Mouse (Mus musculus) ES-Bruce4 (cell line): Measurements from ENCODE around the gene Igflr1. TPM values are rescaled to one million over a fixed set of nuclear protein-coding genes. Genes with fewer than 3 reads are reported as not detected.

ENCODE experiments used
- H3K27ac ChIP-seq: 2 replicates; pipeline ENCODE4 v1.5.1; 2012; ENCODE audit warnings: low read length, inconsistent platforms; ENCODE audit not compliant: insufficient read depth
- H3K27me3 ChIP-seq: 2 replicates; pipeline ENCODE4 v1.6.1; 2012; ENCODE audit warnings: mild to moderate bottlenecking, low read length, inconsistent platforms; ENCODE audit not compliant: control insufficient read depth, poor library complexity, insufficient read depth, severe bottlenecking
- H3K36me3 ChIP-seq: 2 replicates; pipeline ENCODE4 v1.6.1; 2012; ENCODE audit warnings: inconsistent platforms, mild to moderate bottlenecking, low read length, moderate library complexity; ENCODE audit not compliant: control insufficient read depth, poor library complexity, insufficient read depth, severe bottlenecking
- H3K4me1 ChIP-seq: one replicate; pipeline ENCODE4 v1.8.1; 2011; ENCODE audit warnings: low read length; ENCODE audit not compliant: control insufficient read depth, insufficient read depth
- H3K4me3 ChIP-seq: 2 replicates; pipeline ENCODE4 v1.5.1; 2011; ENCODE audit warnings: low read depth, mild to moderate bottlenecking, low read length
- H3K9ac ChIP-seq: 2 replicates; pipeline ENCODE4 v1.6.1; 2012; ENCODE audit warnings: low read depth, mild to moderate bottlenecking, inconsistent platforms; ENCODE audit not compliant: poor library complexity, severe bottlenecking
- H3K9me3 ChIP-seq: replicated peaks from 2 replicates; pipeline ENCODE4 v1.6.1; 2012; ENCODE audit warnings: mild to moderate bottlenecking, low read length, inconsistent platforms; ENCODE audit not compliant: control insufficient read depth, poor library complexity, insufficient read depth, severe bottlenecking
- CTCF ChIP-seq: IDR thresholded peaks from one replicate; pipeline ENCODE4 v1.8.1; 2011; ENCODE audit warnings: low read depth, low read length
- EP300 ChIP-seq: IDR thresholded peaks from 2 replicates; pipeline ENCODE4 v1.6.1; 2011; ENCODE audit warnings: low read depth, low read length; ENCODE audit not compliant: insufficient read depth
- POLR2A ChIP-seq: IDR thresholded peaks from one replicate; pipeline ENCODE4 v1.8.1; 2011; ENCODE audit warnings: low read length; ENCODE audit not compliant: insufficient read depth
- polyA plus RNA-seq: library from polyadenylated mRNA; stranded (reverse); fragments of >200 nt; gene quantifications from 2 replicates; pipeline ENCODE4 v1.2.4, GENCODE M21; 2011; ENCODE audit warnings: low read depth; ENCODE audit not compliant: missing spikeins, insufficient read depth, insufficient read length

Igflr1 gene
- polyA plus RNA-seq, 1 experiment = 0.72 TPM

DNA sequence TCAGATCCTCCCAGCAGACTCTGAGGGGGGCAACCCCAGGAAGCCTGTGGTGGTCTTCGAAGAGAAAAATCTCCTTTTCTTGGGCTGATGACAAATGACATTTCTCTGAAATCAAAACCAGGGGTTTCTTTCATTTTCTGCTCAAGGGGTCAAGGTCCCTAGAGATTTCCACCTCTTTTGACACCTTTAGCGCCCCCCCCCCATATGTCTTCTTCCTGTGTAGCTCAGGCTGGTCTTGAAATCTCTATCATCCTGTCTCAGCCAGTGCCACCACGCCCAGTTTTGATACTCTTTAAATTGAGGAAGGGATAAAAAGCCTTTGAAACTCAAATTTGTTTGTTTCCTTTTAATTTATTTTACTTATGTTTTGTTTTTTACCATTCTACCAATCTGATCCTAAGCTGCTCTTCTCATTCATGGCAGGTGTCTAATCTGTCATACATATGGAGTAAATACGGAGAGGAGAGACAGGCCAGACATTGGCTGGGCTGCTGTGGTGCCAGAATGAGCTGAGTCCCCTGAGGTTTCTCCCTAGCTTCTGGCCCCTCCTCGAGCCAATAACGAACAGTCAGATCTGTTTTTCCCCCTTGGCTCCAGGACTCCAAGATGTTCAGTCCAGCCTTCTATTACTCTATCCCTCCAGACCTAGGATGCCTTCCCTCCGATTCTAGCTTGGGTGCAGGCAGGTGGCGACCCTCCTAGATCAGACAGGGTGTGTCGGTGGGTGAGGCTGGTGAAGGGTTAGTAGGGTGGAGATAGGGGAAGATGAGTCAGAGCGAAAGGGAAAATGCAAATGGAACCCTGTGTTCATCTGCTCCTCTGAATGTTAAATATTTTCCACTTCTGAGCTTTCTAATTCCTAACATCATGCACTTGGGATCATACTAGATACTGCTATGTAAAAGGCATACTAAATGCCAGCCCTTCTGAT, 28.6 kb downstream of the Igflr1 start:
- Histone ChIP-seq H3K27me3 (no peaks in the 10 kb centered on the region), H3K4me1 (peaks cover 9% of the 10 kb centered on the region), H3K4me3 (no peak overlapping the region), H3K27ac (no peak overlapping the region), H3K36me3 (no peaks in the 10 kb centered on the region), H3K9ac (no peak overlapping the region), H3K9me3 (no peaks in the 10 kb centered on the region)
- no peak for TF ChIP-seq CTCF
- no peak for TF ChIP-seq EP300
- no peak for TF ChIP-seq POLR2A

DNA sequence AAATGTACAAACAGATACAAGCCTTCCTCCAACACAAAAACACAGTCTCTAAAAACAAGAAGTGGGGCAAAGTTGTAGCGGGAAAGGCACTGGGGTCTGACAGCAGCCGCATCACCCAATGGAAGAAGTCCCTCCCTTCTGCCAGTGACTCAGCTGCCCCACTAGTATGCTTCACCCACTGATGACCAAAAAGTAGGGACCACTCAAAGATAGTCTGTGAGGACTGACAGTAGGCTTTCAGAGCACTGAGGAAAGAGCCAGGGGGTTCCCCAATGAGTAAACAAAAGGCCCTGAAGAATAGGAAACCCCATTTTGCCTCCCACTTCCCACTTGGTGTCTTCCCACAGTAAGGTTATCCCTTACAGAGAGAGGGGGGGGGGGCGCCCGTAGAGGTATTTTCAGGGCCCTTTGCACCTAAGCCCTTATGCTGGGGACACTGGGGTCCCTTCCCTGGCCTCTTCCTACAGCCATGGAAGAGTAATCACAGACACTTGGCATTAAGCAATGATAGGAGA, 29.3 kb downstream of the Igflr1 start:
- Histone ChIP-seq H3K27me3 (no peaks in the 10 kb centered on the region), H3K9ac (no peak overlapping the region), H3K4me3 (no peak overlapping the region), H3K27ac (no peak overlapping the region), H3K4me1 (peaks cover 9% of the 10 kb centered on the region), H3K36me3 (no peaks in the 10 kb centered on the region), H3K9me3 (no peaks in the 10 kb centered on the region)
- TF ChIP-seq EP300 (no peak), POLR2A (no peak)

DNA sequence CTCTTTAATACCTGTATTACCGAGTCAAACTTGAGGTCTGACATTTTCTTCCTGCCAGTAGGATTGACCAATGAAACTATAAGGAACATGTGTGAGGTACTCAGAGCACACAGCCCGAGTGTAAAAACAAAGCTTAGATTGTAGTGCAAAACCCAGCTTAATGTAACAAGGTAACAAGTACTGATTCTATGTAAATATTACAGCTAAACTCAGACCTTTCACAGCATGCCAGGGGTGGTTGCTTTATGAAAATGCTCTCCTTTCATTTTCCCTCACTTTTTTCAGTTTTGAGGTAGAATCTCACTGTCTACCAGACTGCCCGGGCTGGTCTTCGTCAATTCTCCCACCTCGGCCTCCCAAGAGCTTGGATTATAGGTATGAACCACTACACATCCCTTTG, 30.9 kb downstream of the Igflr1 start:
- Histone ChIP-seq H3K27ac (no peak overlapping the region), H3K9ac (no peak overlapping the region), H3K27me3 (no peaks in the 10 kb centered on the region), H3K4me1 (peaks cover 9% of the 10 kb centered on the region), H3K4me3 (no peak overlapping the region), H3K36me3 (no peaks in the 10 kb centered on the region), H3K9me3 (no peaks in the 10 kb centered on the region)
- TF ChIP-seq CTCF (no peak), POLR2A (no peak), EP300 (no peak)

DNA sequence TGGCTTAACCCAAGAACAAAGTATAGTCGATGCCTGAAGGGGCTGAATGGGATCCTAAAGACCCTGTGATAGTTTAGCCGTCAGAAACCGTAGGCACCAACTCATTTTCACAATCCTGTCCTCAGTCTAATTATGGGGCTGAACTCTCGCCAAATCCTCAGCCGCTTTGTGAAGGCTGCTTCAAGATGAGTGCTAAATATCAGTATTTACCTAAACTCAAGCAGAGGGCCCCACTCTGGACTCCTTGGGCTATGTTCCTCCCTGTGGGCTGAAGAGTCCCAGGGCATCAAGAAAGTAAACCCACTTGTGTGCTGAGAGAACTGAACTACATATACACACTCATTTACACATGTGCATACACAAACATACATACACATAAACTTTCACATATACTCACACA, 31.6 kb downstream of the Igflr1 start:
- H3K9me3 ChIP-seq = no peaks in the 10 kb centered on the region
- no peaks in the 10 kb centered on the region for H3K27me3 ChIP-seq
- no peak overlapping the region for H3K27ac ChIP-seq
- TF ChIP-seq EP300 (no peak), POLR2A (no peak), CTCF (no peak)
- H3K9ac ChIP-seq = no peak overlapping the region
- peaks cover 9% of the 10 kb centered on the region for H3K4me1 ChIP-seq
- H3K36me3 ChIP-seq = no peaks in the 10 kb centered on the region
- H3K4me3 ChIP-seq = no peak overlapping the region

DNA sequence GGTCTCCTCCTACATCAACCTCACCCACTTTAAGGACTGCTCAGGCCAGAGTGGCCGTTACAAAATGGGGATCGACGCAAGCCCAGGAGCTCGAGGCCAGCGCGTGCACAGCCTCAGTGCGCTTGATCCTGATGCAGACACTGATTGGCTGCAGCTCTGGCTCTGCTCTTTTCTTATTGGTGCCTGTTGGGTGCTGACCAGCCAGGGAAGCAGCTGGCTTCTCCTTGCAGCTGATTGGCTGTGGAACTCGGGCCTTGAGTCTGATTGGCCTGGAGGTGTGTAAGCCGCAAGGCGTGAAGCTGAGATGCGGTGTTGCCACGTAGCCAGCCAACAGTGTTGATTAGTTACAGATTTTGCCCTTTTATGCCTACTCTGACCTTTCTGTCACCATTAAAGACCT, 33.6 kb downstream of the Igflr1 start, which contains the start of gene Zbtb32:
TSS of gene Zbtb32 (minus strand) at position 124 of the 400 bp plus-strand sequence.
- Histone ChIP-seq H3K4me3 (peak within 1 kb of the TSS; percentile 41), H3K36me3 (no peaks in the 10 kb centered on the region), H3K9ac (peak within 1 kb of the TSS; percentile 45; the same call in 1 of the 2 replicates), H3K27me3 (no peaks in the 10 kb centered on the region), H3K9me3 (no peaks in the 10 kb centered on the region), H3K27ac (peak within 1 kb of the TSS; percentile 46), H3K4me1 (peaks cover 17% of the 10 kb centered on the region)
- TF ChIP-seq CTCF (no peak), EP300 (no peak), POLR2A (no peak)

DNA sequence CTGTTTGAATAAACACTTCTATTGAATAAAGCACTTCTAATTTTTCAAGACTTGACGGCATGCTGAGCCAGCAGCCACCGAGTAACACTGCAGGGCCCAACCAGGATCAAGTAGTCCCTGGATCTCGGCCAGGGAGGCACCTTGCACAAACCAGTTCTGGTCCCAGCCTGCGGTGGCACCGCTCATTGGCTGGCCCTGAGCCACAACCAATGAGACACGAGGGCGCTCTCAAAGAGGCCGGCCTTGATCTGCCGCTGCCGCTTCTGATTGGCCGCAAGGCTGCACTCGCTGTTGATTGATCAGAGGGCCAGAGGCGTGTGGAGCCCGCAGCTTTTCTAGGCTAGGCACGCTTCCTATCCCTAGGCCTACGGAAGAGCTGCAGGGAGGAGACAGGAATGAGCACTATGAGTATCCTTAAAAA, 34.7 kb downstream of the Igflr1 start:
- Histone ChIP-seq H3K27ac (peak overlapping the region; percentile 82), H3K4me3 (peak overlapping the region; percentile 41), H3K9ac (peak overlapping the region; percentile 45), H3K9me3 (no peaks in the 10 kb centered on the region), H3K27me3 (no peaks in the 10 kb centered on the region), H3K4me1 (peaks cover 16% of the 10 kb centered on the region), H3K36me3 (no peaks in the 10 kb centered on the region)
- no peak for TF ChIP-seq CTCF
- TF ChIP-seq EP300 = no peak
- no peak for TF ChIP-seq POLR2A
